Mouse (Mus musculus): ENCODE measurements around the gene Ost4. TPM values are rescaled to one million over a fixed set of nuclear protein-coding genes. Genes with fewer than 3 reads are reported as not detected.

The Ost4 gene
- polyA plus RNA-seq, 1 experiment from 2014 or later, result 244 TPM

GRCm38 (mm10) chr5:30922581-30923041 is 15.0 kb upstream of the Ost4 start:
- H3K9me3 ChIP-seq (replicated peaks), result no peaks in the 10 kb centered on the region
- no peaks in the 10 kb centered on the region for H3K27me3 ChIP-seq (replicated peaks)
- H3K36me3 ChIP-seq, result no peaks in the 10 kb centered on the region
- H3K27ac ChIP-seq (replicated peaks), result no peak overlapping the region
- WGBS, result 75% methylated on average over 10 of the region's 10 CpGs
- peak overlapping the region; percentile 57 for H3K4me3 ChIP-seq (replicated peaks)
- no peak for ATAC-seq (ENCODE audit: low FRiP score)
- H3K9ac ChIP-seq (replicated peaks), result peak overlapping the region; percentile 64
- peak overlapping the region; percentile 91 for H3K4me2 ChIP-seq
- peaks cover 30% of the 10 kb centered on the region for H3K4me1 ChIP-seq

GRCm38 (mm10) chr5:30921256-30922033 is 13.9 kb upstream of the Ost4 start, which contains the start of gene Khk:
Khk (plus strand) TSS chr5:30921431.
- H3K4me3 ChIP-seq (replicated peaks), result peak within 1 kb of the TSS; percentile 57
- no peaks in the 10 kb centered on the region for H3K9me3 ChIP-seq (replicated peaks)
- H3K4me2 ChIP-seq, result peak within 1 kb of the TSS; percentile 91
- peaks cover 29% of the 10 kb centered on the region for H3K4me1 ChIP-seq
- peak within 1 kb of the TSS; percentile 76 for H3K27ac ChIP-seq (replicated peaks)
- 1% methylated on average over 36 of the region's 40 CpGs for WGBS
- peak; percentile 74 for ATAC-seq (ENCODE audit: low FRiP score)
- H3K27me3 ChIP-seq (replicated peaks), result no peaks in the 10 kb centered on the region
- peak within 1 kb of the TSS; percentile 64 for H3K9ac ChIP-seq (replicated peaks)
- H3K36me3 ChIP-seq, result no peaks in the 10 kb centered on the region

- no peak overlapping the region for H3K27ac ChIP-seq (replicated peaks)
- no peak for ATAC-seq (ENCODE audit: low FRiP score)
- 61% methylated on average over 19 of the region's 19 CpGs for WGBS
These were observed 13.0 kb upstream of the Ost4 start for GRCm38 (mm10) chr5:30920621-30921020.

GRCm38 (mm10) chr5:30919831-30920614 is 12.4 kb upstream of the Ost4 start:
- 61% methylated on average over 11 of the region's 11 CpGs for WGBS
- H3K36me3 ChIP-seq, result no peaks in the 10 kb centered on the region
- no peak for ATAC-seq (ENCODE audit: low FRiP score)
- H3K4me1 ChIP-seq, result peaks cover 40% of the 10 kb centered on the region
- H3K4me2 ChIP-seq, result peak overlapping the region; percentile 91; the same call in 1 of the 2 replicates
- H3K27me3 ChIP-seq (replicated peaks), result no peaks in the 10 kb centered on the region
- H3K27ac ChIP-seq (replicated peaks), result 0 out of 2 replicates have a peak overlapping the region, but pooled peaks have one; percentile 9
- H3K9ac ChIP-seq (replicated peaks), result no peak overlapping the region
- H3K4me3 ChIP-seq (replicated peaks), result no peak overlapping the region
- no peaks in the 10 kb centered on the region for H3K9me3 ChIP-seq (replicated peaks)

More at GRCm38 (mm10) chr5:30920621-30921020, 13.0 kb upstream of the Ost4 start:
- Histone ChIP-seq H3K9ac (replicated peaks) (no peak overlapping the region), H3K4me1 (peaks cover 37% of the 10 kb centered on the region), H3K4me2 (peak overlapping the region; percentile 91), H3K36me3 (no peaks in the 10 kb centered on the region), H3K27me3 (replicated peaks) (no peaks in the 10 kb centered on the region), H3K4me3 (replicated peaks) (no peak overlapping the region), H3K9me3 (replicated peaks) (no peaks in the 10 kb centered on the region)

GRCm38 (mm10) chr5:30918691-30919090 is 11.1 kb upstream of the Ost4 start:
- ATAC-seq (ENCODE audit: low FRiP score), result no peak
- Histone ChIP-seq H3K4me2 (no peak overlapping the region), H3K27me3 (replicated peaks) (no peaks in the 10 kb centered on the region), H3K4me3 (replicated peaks) (no peak overlapping the region), H3K27ac (replicated peaks) (no peak overlapping the region), H3K4me1 (peaks cover 40% of the 10 kb centered on the region), H3K9ac (replicated peaks) (no peak overlapping the region), H3K36me3 (no peaks in the 10 kb centered on the region), H3K9me3 (replicated peaks) (no peaks in the 10 kb centered on the region)
- 81% methylated on average over 8 of the region's 8 CpGs for WGBS

GRCm38 (mm10) chr5:30917891-30918670 is 10.5 kb upstream of the Ost4 start:
- Histone ChIP-seq H3K9ac (replicated peaks) (no peak overlapping the region), H3K4me2 (no peak overlapping the region), H3K27me3 (replicated peaks) (no peaks in the 10 kb centered on the region), H3K4me1 (peaks cover 42% of the 10 kb centered on the region), H3K36me3 (no peaks in the 10 kb centered on the region), H3K27ac (replicated peaks) (no peak overlapping the region), H3K4me3 (replicated peaks) (no peak overlapping the region), H3K9me3 (replicated peaks) (no peaks in the 10 kb centered on the region)
- ATAC-seq (ENCODE audit: low FRiP score), result no peak
- WGBS, result 88% methylated on average over 31 of the region's 31 CpGs

- no peaks in the 10 kb centered on the region for H3K36me3 ChIP-seq
- 90% methylated on average over 11 of the region's 11 CpGs for WGBS
- no peak overlapping the region for H3K4me3 ChIP-seq (replicated peaks)
- no peak for ATAC-seq (ENCODE audit: low FRiP score)
- H3K4me2 ChIP-seq, result no peak overlapping the region
- H3K9me3 ChIP-seq (replicated peaks), result no peaks in the 10 kb centered on the region
- H3K4me1 ChIP-seq, result peaks cover 44% of the 10 kb centered on the region
- H3K27me3 ChIP-seq (replicated peaks), result no peaks in the 10 kb centered on the region
- H3K9ac ChIP-seq (replicated peaks), result no peak overlapping the region
- H3K27ac ChIP-seq (replicated peaks), result no peak overlapping the region
These were observed 9.8 kb upstream of the Ost4 start for GRCm38 (mm10) chr5:30917348-30917747.

- Histone ChIP-seq H3K9ac (replicated peaks) (no peak overlapping the region), H3K27ac (replicated peaks) (no peak overlapping the region), H3K9me3 (replicated peaks) (no peaks in the 10 kb centered on the region), H3K4me2 (no peak overlapping the region), H3K4me3 (replicated peaks) (no peak overlapping the region), H3K36me3 (no peaks in the 10 kb centered on the region), H3K27me3 (replicated peaks) (no peaks in the 10 kb centered on the region), H3K4me1 (peaks cover 41% of the 10 kb centered on the region)
- no peak for ATAC-seq (ENCODE audit: low FRiP score)
- WGBS, result 98% methylated on average over 9 of the region's 9 CpGs
These were observed 9.3 kb upstream of the Ost4 start for GRCm38 (mm10) chr5:30916841-30917240.

- H3K4me1 ChIP-seq, result peaks cover 33% of the 10 kb centered on the region
- no peaks in the 10 kb centered on the region for H3K27me3 ChIP-seq (replicated peaks)
- no peaks in the 10 kb centered on the region for H3K36me3 ChIP-seq
- peak; percentile 80 for ATAC-seq (ENCODE audit: low FRiP score)
- 1% methylated on average over 7 of the region's 7 CpGs for WGBS
- no peak overlapping the region for H3K9ac ChIP-seq (replicated peaks)
- no peaks in the 10 kb centered on the region for H3K9me3 ChIP-seq (replicated peaks)
- peak overlapping the region; percentile 64 for H3K27ac ChIP-seq (replicated peaks)
- peak overlapping the region; percentile 49 for H3K4me2 ChIP-seq
- H3K4me3 ChIP-seq (replicated peaks), result peak overlapping the region; percentile 33; the same call in 1 of the 2 replicates
These were observed 8.4 kb upstream of the Ost4 start for GRCm38 (mm10) chr5:30915974-30916433.

GRCm38 (mm10) chr5:30915456-30915855 is 7.9 kb upstream of the Ost4 start:
- Histone ChIP-seq H3K27me3 (replicated peaks) (no peaks in the 10 kb centered on the region), H3K4me2 (peak overlapping the region; percentile 49), H3K36me3 (no peaks in the 10 kb centered on the region), H3K9ac (replicated peaks) (no peak overlapping the region), H3K4me1 (peaks cover 28% of the 10 kb centered on the region), H3K4me3 (replicated peaks) (peak overlapping the region; percentile 33), H3K27ac (replicated peaks) (peak overlapping the region; percentile 52; the same call in 1 of the 2 replicates), H3K9me3 (replicated peaks) (no peaks in the 10 kb centered on the region)
- 68% methylated on average over 9 of the region's 9 CpGs for WGBS
- peak; percentile 15 for ATAC-seq (ENCODE audit: low FRiP score)

GRCm38 (mm10) chr5:30914849-30915248 is 7.3 kb upstream of the Ost4 start:
- H3K4me3 ChIP-seq (replicated peaks), result peak overlapping the region; percentile 33
- peak overlapping the region; percentile 49 for H3K4me2 ChIP-seq
- no peak overlapping the region for H3K9ac ChIP-seq (replicated peaks)
- no peaks in the 10 kb centered on the region for H3K36me3 ChIP-seq
- 81% methylated on average over 6 of the region's 6 CpGs for WGBS
- H3K27ac ChIP-seq (replicated peaks), result no peak overlapping the region
- H3K4me1 ChIP-seq, result peaks cover 22% of the 10 kb centered on the region
- no peaks in the 10 kb centered on the region for H3K27me3 ChIP-seq (replicated peaks)
- no peak for ATAC-seq (ENCODE audit: low FRiP score)
- no peaks in the 10 kb centered on the region for H3K9me3 ChIP-seq (replicated peaks)

All from neural tube, embryonic 15.5 days (tissue).